Mouse (Mus musculus) liver, adult 2 months (tissue): ENCODE data around the gene Hpcal1.

Experiments
- CTCF ChIP-seq: fragments of 200-500 bp; IDR thresholded peaks from 2 replicates; pipeline ENCODE4 v1.5.1; 2011; ENCODE audit warnings: low read depth, low read length, control low read depth
- POLR2A ChIP-seq: fragments of 200-500 bp; IDR thresholded peaks from 2 replicates; pipeline ENCODE4 v1.6.1; 2011; ENCODE audit warnings: low read length, control low read depth; ENCODE audit not compliant: insufficient read depth; ENCODE audit errors: extremely low read depth

DNA sequence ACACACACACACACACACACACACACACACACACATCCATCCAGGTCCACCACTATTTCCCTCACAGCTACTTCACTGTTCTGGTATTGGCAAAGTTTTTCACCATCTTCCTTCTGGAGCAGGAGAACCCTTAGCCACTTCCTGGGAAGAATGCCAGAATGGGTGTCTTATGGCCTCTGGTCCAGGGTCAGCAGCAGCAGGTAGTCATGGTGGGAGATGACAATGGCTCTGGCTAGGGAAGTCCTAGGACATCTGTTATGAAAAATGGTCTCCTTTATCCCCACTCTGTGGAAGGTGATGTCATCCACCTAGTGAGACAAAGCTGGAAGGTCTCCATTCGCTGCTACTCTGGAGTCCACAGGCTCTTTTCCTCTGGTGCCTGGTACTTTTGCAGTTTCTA is 64.1 kb downstream of the Hpcal1 start:
- TF ChIP-seq POLR2A (no peak), CTCF (no peak)
